Mouse (Mus musculus) midbrain, postnatal 0 days (tissue): ENCODE results near the gene Pnpla3. TPM values are rescaled to one million over a fixed set of nuclear protein-coding genes. Genes with fewer than 3 reads are reported as not detected.

Experiments
- ATAC-seq: fragments of 200-750 bp; cut with Nextera tagmentation; 2 replicates; pipeline ENCODE4 v1.8.0; 2017; ENCODE audit warnings: moderate number of reproducible peaks, mild to moderate bottlenecking, moderate TSS enrichment, moderate library complexity; ENCODE audit not compliant: low FRiP score
- DNase-seq: peaks from one replicate; pipeline ENCODE4 v3.0.0-alpha.2; 2015; ENCODE audit warnings: low spot score
- H3K27ac ChIP-seq: fragments of 300-500 bp; sonication (generic); 2 replicates; pipeline ENCODE4 v1.5.1; 2014; ENCODE audit warnings: low read depth, mild to moderate bottlenecking, low read length, mixed read lengths
- H3K27me3 ChIP-seq: fragments of 300-500 bp; sonication (generic); 2 replicates; pipeline ENCODE4 v1.6.1; 2014; ENCODE audit warnings: low read length, control low read depth, mixed read lengths; ENCODE audit not compliant: insufficient read depth
- H3K36me3 ChIP-seq: fragments of 300-500 bp; sonication (generic); 2 replicates; pipeline ENCODE4 v1.6.1; 2014; ENCODE audit warnings: low read length, control low read depth, mixed read lengths; ENCODE audit not compliant: insufficient read depth
- H3K4me1 ChIP-seq: fragments of 300-500 bp; sonication (generic); 2 replicates; pipeline ENCODE4 v1.6.1; 2014; ENCODE audit warnings: mild to moderate bottlenecking, control low read depth, antibody characterized with exemption, low read length, mixed read lengths; ENCODE audit not compliant: insufficient read depth
- H3K4me2 ChIP-seq: fragments of 300-500 bp; sonication (generic); 2 replicates; pipeline ENCODE4 v1.6.1; 2014; ENCODE audit warnings: low read depth, mild to moderate bottlenecking, low read length, mixed read lengths; ENCODE audit not compliant: poor library complexity, severe bottlenecking
- H3K4me3 ChIP-seq: fragments of 300-500 bp; sonication (generic); 2 replicates; pipeline ENCODE4 v1.5.1; 2014; ENCODE audit warnings: low read depth, mild to moderate bottlenecking, low read length, moderate library complexity
- H3K9ac ChIP-seq: fragments of 300-500 bp; sonication (generic); replicated peaks from 2 replicates; pipeline ENCODE4 v1.6.1; 2014; ENCODE audit warnings: mild to moderate bottlenecking, low read length, moderate library complexity, mixed read lengths; ENCODE audit not compliant: poor library complexity, severe bottlenecking
- H3K9me3 ChIP-seq: fragments of 300-500 bp; sonication (generic); 2 replicates; pipeline ENCODE4 v1.6.1; 2016; ENCODE audit warnings: low read length, control low read depth
- CTCF ChIP-seq: IDR thresholded peaks from 2 replicates; pipeline ENCODE4 v1.5.1; 2016; ENCODE audit warnings: antibody characterized with exemption, mild to moderate bottlenecking
- WGBS: fragments of 180-500 bp; shearing (Covaris S2); extraction: QIAGEN DNeasy Blood & Tissue Kit; methylation state at CpG from one replicate; pipeline ENCODE4 v1.1.7; 2014; 5-methylcytosine and 5-hydroxymethylcytosine counted together
- polyA plus RNA-seq: library from polyadenylated mRNA; unstranded; fragments of >200 nt; fragmentation: Nextera tagmentation; extraction: Ambion mirVana; gene quantifications from 2 replicates; pipeline ENCODE4 v1.2.1, GENCODE M21; 2015
- total RNA-seq: library from RNA; depleted of rRNA; stranded (reverse); fragments of >200 nt; gene quantifications from 2 replicates; pipeline ENCODE4 v1.2.3, GENCODE M21; 2014

Pnpla3 gene
- total and polyA plus RNA-seq, 2 experiments from 2014 or later, result 5.4 to 7.3 TPM

DNA sequence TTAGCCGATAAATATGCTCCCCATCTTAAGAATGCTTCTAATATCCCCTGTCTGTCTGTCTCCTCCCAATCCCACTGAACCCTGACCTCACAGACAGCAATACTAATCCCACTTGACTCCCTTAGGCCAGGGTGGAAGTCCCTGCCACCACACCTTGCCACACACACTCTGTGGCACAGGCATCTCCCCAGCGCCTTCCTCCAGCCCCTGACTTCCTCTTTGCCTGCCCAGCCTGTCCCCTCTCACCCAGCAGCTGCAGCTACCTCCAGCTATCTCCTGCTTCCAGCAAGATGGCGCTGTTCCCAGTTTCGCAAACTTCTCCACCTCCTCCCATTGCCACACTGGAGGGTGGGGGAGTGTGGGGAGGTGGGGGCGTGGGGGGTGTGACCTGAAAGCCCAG is 40.8 kb upstream of the Pnpla3 start:
- Histone ChIP-seq H3K27ac (no peak overlapping the region), H3K4me3 (no peak overlapping the region), H3K4me1 (no peaks in the 10 kb centered on the region), H3K36me3 (no peaks in the 10 kb centered on the region), H3K9ac (no peak overlapping the region), H3K27me3 (no peaks in the 10 kb centered on the region; the same call in 1 of the 2 replicates), H3K4me2 (no peak overlapping the region), H3K9me3 (no peaks in the 10 kb centered on the region)
- 42% methylated on average over 5 of the region's 5 CpGs for WGBS
- DNase-seq, result no peak
- peak; percentile 23 for TF ChIP-seq CTCF
- ATAC-seq, result no peak

- DNase-seq, result peak; percentile 62
- ATAC-seq, result no peak
- no peak for TF ChIP-seq CTCF
- WGBS, result 61% methylated on average over 16 of the region's 16 CpGs
- H3K4me2 ChIP-seq, result no peak overlapping the region
- no peak overlapping the region for H3K4me3 ChIP-seq
- H3K36me3 ChIP-seq, result no peaks in the 10 kb centered on the region
- H3K9me3 ChIP-seq, result no peaks in the 10 kb centered on the region
- no peak overlapping the region for H3K9ac ChIP-seq
- H3K4me1 ChIP-seq, result no peaks in the 10 kb centered on the region
- H3K27ac ChIP-seq, result no peak overlapping the region
- H3K27me3 ChIP-seq, result no peaks in the 10 kb centered on the region; the same call in 1 of the 2 replicates
These were observed 36.4 kb upstream of the Pnpla3 start for GRCm38 (mm10) chr15:84131096-84131786.

- no peak overlapping the region for H3K9ac ChIP-seq
- no peaks in the 10 kb centered on the region for H3K36me3 ChIP-seq
- TF ChIP-seq CTCF, result no peak
- ATAC-seq, result no peak
- H3K4me3 ChIP-seq, result no peak overlapping the region
- H3K27me3 ChIP-seq, result no peaks in the 10 kb centered on the region; the same call in 1 of the 2 replicates
- no peak for DNase-seq
- H3K4me2 ChIP-seq, result no peak overlapping the region
- H3K27ac ChIP-seq, result no peak overlapping the region
- 96% methylated on average over 7 of the region's 7 CpGs for WGBS
- no peaks in the 10 kb centered on the region for H3K4me1 ChIP-seq
- no peaks in the 10 kb centered on the region for H3K9me3 ChIP-seq
These were observed 35.7 kb upstream of the Pnpla3 start for GRCm38 (mm10) chr15:84131971-84132370.

GRCm38 (mm10) chr15:84133440-84133839 is 34.2 kb upstream of the Pnpla3 start:
- no peak for ATAC-seq
- no peak for DNase-seq
- no peaks in the 10 kb centered on the region for H3K36me3 ChIP-seq

GRCm38 (mm10) chr15:84135472-84135871 is 32.2 kb upstream of the Pnpla3 start:
- whole genome bisulfite sequencing, result 89% methylated on average over 5 of the region's 5 CpGs

More at GRCm38 (mm10) chr15:84133440-84133839, 34.2 kb upstream of the Pnpla3 start:
- Histone ChIP-seq H3K4me3 (no peak overlapping the region), H3K9ac (no peak overlapping the region), H3K27me3 (no peaks in the 10 kb centered on the region), H3K4me1 (no peaks in the 10 kb centered on the region), H3K9me3 (no peaks in the 10 kb centered on the region), H3K4me2 (no peak overlapping the region), H3K27ac (no peak overlapping the region)
- no peak for TF ChIP-seq CTCF
- WGBS, result 70% methylated on average over 4 of the region's 4 CpGs

DNA sequence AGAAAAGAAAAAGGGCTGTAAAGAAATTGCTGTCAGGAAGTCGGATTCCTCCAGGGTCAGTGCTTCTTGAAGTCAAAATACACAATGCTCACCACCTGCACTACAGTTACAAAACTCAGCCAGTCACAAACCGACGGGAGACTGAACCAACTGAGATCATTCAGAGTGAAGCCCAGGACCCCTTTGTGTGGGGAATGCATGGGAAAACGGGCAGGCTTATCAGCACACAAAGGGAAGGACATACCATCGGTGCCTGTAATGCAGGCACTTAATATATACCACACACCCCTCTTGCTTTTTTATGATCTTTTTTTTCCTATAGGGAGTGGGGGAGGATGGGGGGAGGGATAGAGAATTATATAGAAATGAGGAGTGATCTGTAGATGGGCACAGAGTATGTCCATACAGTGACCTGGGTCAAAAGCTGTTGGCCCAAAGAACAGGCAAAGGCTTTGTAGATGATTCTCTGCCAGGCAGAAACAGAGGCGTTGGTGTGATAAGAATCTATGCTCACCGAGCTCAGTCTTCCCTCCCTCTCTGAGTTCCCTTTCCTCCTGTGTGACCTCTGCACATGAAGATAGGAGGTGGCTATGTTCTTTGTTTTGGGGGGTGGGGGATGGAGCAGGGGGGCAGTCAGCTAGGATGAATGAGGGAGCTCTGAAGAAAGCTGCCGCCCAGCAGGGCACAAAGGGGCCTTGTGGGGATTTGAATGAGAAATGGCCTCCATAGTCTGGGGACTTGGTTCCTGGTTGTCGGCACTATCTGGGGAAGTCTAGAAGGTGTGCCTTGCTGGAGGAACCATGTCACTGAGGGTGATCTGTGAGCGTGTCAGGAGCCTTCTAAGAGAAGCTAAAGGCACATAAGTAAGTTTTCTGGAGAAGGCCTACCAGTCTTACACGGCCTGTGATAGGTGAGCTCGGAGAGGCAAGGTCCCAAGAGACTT is 30.9 kb upstream of the Pnpla3 start:
- ATAC-seq (no peak), DNase-seq (no peak)
- no peaks in the 10 kb centered on the region for H3K27me3 ChIP-seq
- H3K4me2 ChIP-seq, result no peak overlapping the region
- no peaks in the 10 kb centered on the region for H3K36me3 ChIP-seq
- no peak overlapping the region for H3K27ac ChIP-seq
- no peaks in the 10 kb centered on the region for H3K9me3 ChIP-seq
- 27% methylated on average over 12 of the region's 12 CpGs for WGBS
- no peak overlapping the region for H3K9ac ChIP-seq
- no peak overlapping the region for H3K4me3 ChIP-seq
- H3K4me1 ChIP-seq, result no peaks in the 10 kb centered on the region
- no peak for TF ChIP-seq CTCF

More at GRCm38 (mm10) chr15:84135472-84135871, 32.2 kb upstream of the Pnpla3 start:
- H3K4me1 ChIP-seq, result no peaks in the 10 kb centered on the region
- H3K9me3 ChIP-seq, result no peaks in the 10 kb centered on the region
- H3K36me3 ChIP-seq, result no peaks in the 10 kb centered on the region
- no peaks in the 10 kb centered on the region for H3K27me3 ChIP-seq
- peak; percentile 21 for DNase-seq
- no peak overlapping the region for H3K9ac ChIP-seq
- H3K4me3 ChIP-seq, result no peak overlapping the region
- H3K27ac ChIP-seq, result no peak overlapping the region
- TF ChIP-seq CTCF, result peak; percentile 66
- no peak overlapping the region for H3K4me2 ChIP-seq
- no peak for ATAC-seq
